Mouse (Mus musculus): ENCODE measurements around the gene Ascc1.

The Ascc1 gene

DNA sequence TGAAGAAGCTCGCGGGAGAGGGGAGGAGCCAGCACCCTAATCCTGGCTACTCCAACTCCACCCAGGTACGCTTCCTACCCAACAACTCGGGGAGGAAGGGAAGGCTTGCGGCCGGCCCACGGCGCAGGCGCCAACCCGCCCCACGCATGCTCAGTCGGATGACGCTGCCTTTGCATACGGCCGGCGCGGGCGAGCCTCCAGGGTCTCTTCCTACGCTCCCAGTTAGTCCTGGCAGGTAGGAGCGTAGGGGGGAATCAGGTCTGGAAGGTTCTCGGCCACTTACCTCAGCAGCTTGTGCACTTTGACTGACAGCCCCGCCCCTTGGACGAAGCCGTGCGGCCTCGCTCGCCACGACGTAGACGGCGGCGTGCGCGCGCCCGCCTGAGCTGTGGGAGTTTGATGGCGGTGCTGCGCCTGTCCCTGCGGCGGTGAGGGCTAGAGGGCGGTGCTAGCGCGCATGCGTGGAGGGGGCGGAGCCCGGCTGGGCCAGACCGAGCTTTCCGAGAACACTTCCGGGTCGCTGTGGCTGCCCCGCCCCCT is at the start of gene Ascc1, which contains the start of gene Anapc16:
TSS of gene Ascc1 (plus strand) at position 133 of the 540 bp plus-strand sequence.
TSS of gene Anapc16 (minus strand) at position 463 of the 540 bp plus-strand sequence.
- DNase-seq (ENCODE audit: low spot score) = peak; percentile 96

- no peak for DNase-seq (ENCODE audit: low spot score)
Measured at GRCm38 (mm10) chr10:59953564-59954039, 49.0 kb upstream of the Ascc1 start.

DNA sequence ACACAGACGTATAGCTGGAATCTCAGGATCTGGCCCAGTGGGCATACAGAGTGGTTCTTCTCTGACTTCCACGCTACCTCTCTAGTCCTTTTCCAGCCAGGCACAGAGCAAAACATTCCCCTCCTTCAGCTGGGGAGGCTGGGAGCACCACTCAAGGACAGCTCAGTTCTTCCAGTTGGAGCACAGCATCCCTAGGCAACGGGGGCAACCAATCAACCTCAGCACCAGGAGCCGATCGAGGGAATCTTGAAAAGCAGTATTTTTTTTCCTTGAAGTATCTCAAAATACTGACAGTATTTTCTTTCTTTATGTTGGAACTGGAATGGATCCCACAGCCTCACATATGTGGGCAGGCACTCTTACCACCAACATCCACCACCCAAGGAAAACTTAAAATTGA is 45.9 kb upstream of the Ascc1 start:
- no peak for DNase-seq (ENCODE audit: low spot score)

DNA sequence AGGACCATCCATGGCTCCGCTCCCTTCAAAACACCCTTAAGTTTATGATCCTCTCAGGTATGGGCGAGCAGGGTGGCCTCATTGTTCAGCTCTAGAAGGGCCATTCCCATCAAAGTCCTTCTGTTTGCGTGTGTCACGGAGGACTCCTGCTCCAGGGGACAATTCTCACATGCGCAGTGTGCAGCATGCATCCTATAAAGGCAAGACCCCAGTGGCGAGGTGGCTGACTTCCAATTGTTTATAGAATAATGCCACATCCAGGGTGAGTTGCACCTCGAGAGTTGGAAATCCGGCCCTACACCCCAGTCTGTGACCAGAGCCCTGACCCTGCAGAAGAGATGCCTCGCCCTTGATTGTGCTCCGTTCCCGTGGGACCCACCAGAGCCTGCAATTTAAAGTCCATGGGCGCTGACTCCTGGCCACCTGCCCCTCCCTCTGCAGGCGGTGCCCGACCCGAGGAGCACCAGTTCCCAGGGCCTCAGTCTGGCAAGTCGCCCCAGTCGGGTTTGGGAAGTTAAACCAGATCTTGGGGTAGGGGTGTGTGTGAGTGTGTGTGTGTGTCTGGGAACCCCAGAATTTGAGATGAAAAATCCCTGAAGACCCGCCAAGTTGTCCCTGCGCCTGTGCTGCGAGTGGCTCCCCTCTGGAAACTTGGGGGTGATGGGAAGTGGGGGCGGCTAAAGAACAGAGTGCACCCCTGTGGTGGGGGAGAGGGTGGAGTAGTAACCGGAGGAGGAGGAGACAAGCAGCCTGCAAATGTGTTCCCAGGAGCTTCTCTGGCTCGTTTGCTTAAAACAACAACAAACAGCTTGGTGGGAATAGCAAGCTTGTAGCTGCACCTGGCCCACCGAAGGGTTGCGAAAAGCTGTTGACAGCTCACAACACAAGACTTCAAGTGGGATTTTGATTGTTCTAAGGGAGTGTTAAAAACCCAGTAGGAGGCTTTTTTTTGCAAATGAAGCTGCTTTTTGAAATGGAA is 45.1 kb upstream of the Ascc1 start:
- no peak for DNase-seq (ENCODE audit: low spot score)

- no peak for DNase-seq (ENCODE audit: low spot score)
Measured at GRCm38 (mm10) chr10:59958458-59958857, 44.1 kb upstream of the Ascc1 start.

GRCm38 (mm10) chr10:59959517-59959916 is 43.1 kb upstream of the Ascc1 start:
- no peak for DNase-seq (ENCODE audit: low spot score)

GRCm38 (mm10) chr10:59963609-59964008 is 39.0 kb upstream of the Ascc1 start:
- DNase-seq (ENCODE audit: low spot score) = no peak

GRCm38 (mm10) chr10:59964504-59965361 is 37.9 kb upstream of the Ascc1 start:
- no peak for DNase-seq (ENCODE audit: low spot score)

DNA sequence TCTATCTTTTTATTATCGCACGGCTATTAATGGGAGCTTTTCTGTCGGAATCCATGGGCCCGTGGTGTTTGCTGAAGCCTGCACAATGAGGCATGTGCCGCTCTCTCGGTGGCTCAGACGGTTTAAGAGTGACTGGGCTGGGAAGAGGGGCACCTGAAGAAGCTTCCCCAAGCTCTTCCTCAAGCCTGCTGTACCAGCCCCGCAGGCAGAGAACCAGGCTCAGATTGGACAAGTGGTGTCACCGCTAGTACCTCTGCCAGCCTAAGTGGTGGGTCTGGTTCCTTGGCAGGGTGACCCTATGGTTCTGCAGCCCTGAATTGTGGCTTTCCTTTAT is 37.3 kb upstream of the Ascc1 start:
- no peak for DNase-seq (ENCODE audit: low spot score)

- DNase-seq (ENCODE audit: low spot score) = no peak
Measured at GRCm38 (mm10) chr10:59965788-59966187, 36.8 kb upstream of the Ascc1 start.

DNA sequence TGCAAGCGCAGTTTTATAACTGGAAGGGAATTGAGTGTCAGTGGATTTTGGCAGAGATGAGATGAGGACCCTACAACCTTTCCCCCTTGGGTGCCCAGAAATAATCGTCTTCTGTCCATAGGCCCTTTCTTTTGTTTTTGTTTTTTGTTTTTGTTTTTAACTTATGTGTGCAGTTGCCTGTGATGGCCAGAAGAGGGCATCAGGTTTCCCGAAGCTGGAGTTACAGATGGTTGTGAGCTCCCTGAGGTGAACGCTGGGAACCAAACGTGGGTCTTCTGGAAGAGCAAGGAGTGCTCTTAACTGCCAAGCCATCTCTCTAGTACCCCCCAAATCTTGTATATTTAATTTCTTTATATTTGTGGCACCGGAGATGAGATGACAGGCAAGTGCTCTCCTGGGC is 35.9 kb upstream of the Ascc1 start:
- no peak for DNase-seq (ENCODE audit: low spot score)

DNA sequence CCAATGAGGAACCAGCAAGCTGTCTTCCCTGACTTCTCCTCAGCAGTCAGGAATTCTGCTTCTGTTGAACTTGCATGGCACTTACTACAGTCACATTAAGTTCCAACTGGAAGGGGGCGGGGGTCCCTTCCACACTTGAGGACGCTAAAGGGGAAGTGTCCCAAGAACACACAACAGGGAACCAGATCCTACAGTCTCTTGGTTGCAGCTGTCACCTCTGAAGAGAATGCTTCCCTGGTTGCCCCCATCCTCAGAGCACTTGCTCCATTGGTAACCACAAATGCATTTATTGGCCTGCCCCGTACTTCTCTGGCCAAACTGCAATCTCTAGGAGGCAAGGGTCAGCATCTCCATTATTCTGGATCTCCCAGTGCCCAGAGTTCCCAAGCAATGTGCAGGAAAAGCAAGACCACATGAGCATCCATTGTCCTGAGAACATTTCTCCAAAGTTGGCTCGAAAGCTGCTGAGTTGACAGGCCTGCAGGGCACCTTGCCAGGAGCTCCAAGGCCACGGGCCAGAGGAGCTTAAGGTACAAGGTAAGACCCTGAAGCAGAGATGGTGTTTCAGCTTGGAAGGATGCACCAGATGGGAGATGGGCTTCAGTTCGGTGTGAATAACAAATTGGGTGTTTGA is 35.2 kb upstream of the Ascc1 start:
- no peak for DNase-seq (ENCODE audit: low spot score)

DNA sequence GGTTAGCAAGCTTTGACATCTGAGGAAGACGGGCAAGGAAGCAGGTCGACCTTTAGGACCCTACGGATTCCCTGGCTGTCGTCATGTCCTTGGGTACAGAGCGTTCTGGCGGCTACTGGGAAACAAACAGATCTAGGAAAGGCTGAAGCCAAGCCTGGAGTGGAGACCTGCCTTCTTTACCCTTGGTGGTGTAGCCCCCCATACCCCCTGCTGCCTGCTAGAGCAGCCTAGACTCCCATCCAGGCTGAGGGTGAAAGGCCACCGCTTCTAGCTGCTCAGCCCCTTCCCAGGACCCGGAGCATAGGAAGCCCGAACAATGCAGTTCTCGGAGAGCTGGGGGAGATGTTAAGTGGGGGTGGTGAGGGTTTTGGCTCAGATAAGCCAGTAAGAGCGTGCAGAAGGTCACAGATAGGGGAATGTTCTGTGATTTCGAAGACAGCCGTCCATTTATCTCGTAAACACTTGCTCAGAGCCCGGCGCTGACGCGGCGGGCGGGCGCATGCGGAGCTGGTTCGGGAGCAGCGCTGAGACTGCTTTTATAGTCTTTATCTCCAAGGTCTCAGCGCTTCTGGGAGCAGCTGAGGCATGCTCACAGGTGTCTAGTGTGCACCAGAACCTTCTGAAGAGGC is 32.7 kb upstream of the Ascc1 start:
- peak; percentile 93 for DNase-seq (ENCODE audit: low spot score)

DNA sequence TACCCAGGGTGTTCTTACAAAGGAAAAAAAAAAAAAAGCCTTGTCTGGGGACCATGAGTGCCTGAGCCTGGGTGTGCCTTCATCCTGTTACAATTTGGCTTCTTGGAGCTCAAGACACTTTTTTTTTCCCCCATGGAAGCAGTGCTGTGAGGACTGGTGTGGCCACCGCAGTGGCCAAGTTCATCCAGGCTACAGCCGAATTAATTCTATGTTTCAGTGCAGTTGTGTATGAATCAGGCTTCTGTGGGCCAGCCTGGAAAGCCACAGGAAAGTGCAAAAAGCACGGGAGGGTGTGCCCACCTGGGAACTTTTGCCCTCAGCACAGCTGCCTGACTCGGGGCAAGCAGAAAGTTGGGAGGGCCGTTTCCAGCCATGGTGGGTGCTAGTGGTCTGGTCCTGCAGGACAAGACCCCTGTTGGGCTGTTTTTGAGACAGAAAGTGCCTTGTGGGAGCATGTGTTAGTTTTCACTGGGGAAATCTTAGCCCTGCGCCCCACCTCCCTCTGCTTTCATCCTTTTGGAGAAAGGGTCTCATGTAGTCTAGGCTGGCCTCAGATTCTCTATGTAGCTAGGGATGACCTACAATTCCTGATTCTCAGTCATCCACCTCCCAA is 32.0 kb upstream of the Ascc1 start:
- peak; percentile 54 for DNase-seq (ENCODE audit: low spot score)

DNA sequence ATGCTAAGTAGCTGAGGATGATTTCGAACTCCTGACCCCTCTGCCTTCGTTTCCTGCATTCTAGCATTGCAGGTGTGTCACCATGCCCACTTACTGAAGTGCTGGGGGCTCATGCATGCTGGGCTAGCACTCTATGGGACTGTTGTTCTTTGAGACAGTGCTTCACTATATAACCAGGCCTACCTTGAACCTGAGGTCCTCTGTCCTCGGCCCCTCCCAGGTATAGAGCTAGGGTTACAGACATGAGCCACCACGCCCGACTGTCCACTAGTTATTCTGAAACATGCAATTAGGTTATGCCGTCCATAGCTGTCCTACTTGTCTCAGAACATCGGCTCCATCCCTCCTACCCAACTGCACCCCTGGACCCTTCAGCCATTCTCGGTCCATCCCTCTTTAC is 30.8 kb upstream of the Ascc1 start:
- no peak for DNase-seq (ENCODE audit: low spot score)

- peak; percentile 72 for DNase-seq (ENCODE audit: low spot score)
Measured at GRCm38 (mm10) chr10:59972534-59972933, 30.1 kb upstream of the Ascc1 start.

DNA sequence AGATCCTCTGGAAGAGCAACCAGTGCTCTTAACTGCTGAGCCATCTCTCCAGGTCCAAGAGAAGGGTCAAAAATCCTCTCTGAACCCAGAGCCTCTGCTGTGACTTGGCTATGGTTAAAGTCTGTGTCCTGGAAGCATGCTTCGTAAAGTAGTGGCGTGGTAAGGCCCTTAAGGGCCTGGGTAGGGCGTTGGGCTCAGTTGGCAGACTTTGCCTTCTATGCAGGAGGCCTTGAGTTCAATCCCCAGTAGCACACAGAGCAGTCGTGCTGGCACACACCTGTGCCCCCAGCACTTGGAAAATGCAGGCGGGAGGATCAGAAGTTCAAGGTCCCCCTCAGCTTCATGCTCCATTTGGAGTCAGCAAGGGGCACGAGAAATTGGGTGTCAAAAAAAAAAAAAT is 29.6 kb upstream of the Ascc1 start:
- no peak for DNase-seq (ENCODE audit: low spot score)

DNA sequence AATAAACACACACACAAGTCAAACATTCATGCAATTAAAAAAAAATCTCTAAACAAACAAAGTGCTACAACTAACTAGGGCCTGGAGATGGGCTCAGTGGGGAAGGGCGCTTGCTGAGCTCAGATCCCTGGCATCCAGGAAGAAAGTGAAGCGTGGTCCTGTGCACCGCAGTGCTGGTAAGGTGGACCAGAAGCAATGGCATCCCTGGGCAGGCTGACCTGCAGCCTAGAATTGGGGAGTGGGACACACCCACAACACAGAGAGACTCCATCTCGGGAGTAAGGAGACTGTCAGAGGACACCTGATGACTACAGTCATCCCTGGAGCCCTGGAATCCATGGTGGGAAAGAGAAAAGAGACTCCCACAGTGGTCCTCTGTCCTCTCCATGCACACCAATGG is 29.2 kb upstream of the Ascc1 start:
- DNase-seq (ENCODE audit: low spot score) = no peak

DNA sequence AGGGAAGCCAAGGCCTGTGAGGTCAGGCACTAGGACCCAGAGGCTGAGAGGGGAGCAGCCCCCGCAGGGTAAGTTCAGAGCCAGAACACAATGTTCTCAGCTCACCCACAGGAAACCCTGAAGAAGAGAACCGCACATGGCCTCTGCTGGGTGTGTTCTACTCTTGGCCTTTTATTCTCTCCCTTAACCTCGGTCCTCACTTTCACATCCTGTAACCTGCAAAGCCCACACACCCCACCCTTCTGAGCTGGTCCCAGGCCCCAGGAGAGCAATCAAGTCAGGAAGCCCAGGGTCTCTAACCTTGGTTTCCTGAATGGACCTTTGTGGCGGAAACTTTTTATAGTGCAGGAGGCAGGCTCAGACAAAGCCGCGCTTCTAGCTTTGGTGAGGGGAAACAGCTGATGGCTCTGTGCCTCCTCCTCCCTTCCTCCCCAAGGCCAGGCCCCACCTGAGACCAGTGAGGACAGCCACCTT is 28.4 kb upstream of the Ascc1 start:
- peak; percentile 93 for DNase-seq (ENCODE audit: low spot score)

DNA sequence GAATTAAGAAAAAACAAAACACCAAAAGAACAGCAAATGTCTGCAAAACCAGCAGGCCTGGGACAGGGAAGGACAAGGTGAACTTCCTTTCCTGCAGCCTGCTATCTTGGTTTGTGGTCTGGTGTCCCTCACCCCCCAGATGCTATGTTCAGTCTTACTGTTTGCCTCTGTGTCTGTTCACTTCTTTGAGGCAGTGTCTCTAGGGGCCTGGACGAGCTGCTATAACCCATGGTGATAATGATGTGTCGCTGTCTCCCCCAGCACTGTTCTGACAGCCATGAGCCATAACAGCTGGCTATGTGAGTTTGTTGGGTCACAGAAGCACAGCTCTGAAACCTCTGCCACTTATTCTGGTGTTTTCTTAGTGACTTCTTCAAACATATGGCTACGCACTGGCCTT is 27.8 kb upstream of the Ascc1 start:
- DNase-seq (ENCODE audit: low spot score) = peak; percentile 63

- DNase-seq (ENCODE audit: low spot score) = no peak
Measured at GRCm38 (mm10) chr10:59977141-59977540, 25.5 kb upstream of the Ascc1 start.
